Mouse (Mus musculus): ENCODE results near the gene Nt5c3. TPM values are rescaled to one million over a fixed set of nuclear protein-coding genes. Genes with fewer than 3 reads are reported as not detected.

Gene Nt5c3
- polyA plus RNA-seq, 1 experiment = 9.9 TPM

- no peak overlapping the region for H3K4me2 ChIP-seq (ENCODE audit: low read depth)
- no peaks in the 10 kb centered on the region for H3K36me3 ChIP-seq (ENCODE audit: control insufficient read depth, insufficient read depth)
- H3ac ChIP-seq (ENCODE audit: control insufficient read depth, insufficient read length) = no peak overlapping the region
- no peaks in the 10 kb centered on the region for H3K79me2 ChIP-seq (ENCODE audit: control insufficient read depth, insufficient read depth)
- H3K27me3 ChIP-seq (ENCODE audit: control insufficient read depth, insufficient read depth, insufficient read length) = no peaks in the 10 kb centered on the region
- no peak for TF ChIP-seq MYOD1 (IDR thresholded peaks at IDR 0.05; ENCODE audit: control insufficient read depth in 1 of 3, insufficient read length in 2 of 3, low read depth in 2 of 3)
- TF ChIP-seq TCF3 (IDR thresholded peaks at IDR 0.05; ENCODE audit: insufficient read length, low read depth) = no peak
- TF ChIP-seq MAX (IDR thresholded peaks at IDR 0.05; ENCODE audit: low read depth) = no peak
- TF ChIP-seq POLR2A (IDR thresholded peaks at IDR 0.05; ENCODE audit: insufficient read length, low read depth) = no peak
- TF ChIP-seq USF1 (IDR thresholded peaks at IDR 0.05; ENCODE audit: low read depth) = no peak
- no peak for TF ChIP-seq E2F4 (IDR thresholded peaks at IDR 0.05; ENCODE audit: insufficient read depth)
- TF ChIP-seq POLR2AphosphoS2 (IDR thresholded peaks at IDR 0.05; ENCODE audit: insufficient read length, low read depth) = no peak
- no peak for TF ChIP-seq CEBPB (IDR thresholded peaks at IDR 0.05; ENCODE audit: insufficient read depth, poor library complexity, severe bottlenecking)
- TF ChIP-seq SRF (IDR thresholded peaks at IDR 0.05; ENCODE audit: control insufficient read depth, insufficient read length, low read depth) = no peak
- TF ChIP-seq MYOG (IDR thresholded peaks at IDR 0.05; ENCODE audit: control insufficient read depth in 1 of 3, insufficient read depth in 1 of 3, insufficient read length in 2 of 3, low read depth in 2 of 3) = no peak
- H3K4me3 ChIP-seq = no peak overlapping the region
These were observed 33.0 kb downstream of the Nt5c3 start for GRCm38 (mm10) chr6:56890762-56891161.

DNA sequence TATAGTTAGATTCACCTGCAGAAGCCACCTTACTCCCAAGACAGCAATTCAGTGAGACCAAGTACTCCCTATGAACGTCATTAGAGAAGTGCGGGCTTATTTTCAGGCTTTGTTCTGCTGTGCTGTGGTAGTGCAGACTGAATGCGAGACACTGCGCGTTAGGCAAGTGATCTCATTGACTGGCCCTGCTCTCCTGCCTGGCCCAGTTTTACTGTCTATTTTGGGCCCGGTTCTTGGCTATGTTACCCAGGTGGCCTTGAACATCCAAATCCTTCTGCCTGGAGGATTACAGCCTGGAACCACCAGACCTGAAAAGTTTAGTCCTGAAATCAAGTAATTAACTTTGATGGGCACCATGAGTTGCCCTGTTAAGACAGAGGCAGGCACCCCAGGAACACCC lies 35.2 kb downstream of the Nt5c3 start:
- no peaks in the 10 kb centered on the region for H3K27me3 ChIP-seq (ENCODE audit: control insufficient read depth, insufficient read depth, insufficient read length)
- H3K4me2 ChIP-seq (ENCODE audit: low read depth) = no peak overlapping the region
- H3K36me3 ChIP-seq (ENCODE audit: control insufficient read depth, insufficient read depth) = peaks cover 13% of the 10 kb centered on the region
- no peak for TF ChIP-seq USF1 (IDR thresholded peaks at IDR 0.05; ENCODE audit: low read depth)
- no peak for TF ChIP-seq SRF (IDR thresholded peaks at IDR 0.05; ENCODE audit: control insufficient read depth, insufficient read length, low read depth)
- no peak for TF ChIP-seq REST (IDR thresholded peaks at IDR 0.05; ENCODE audit: insufficient read depth, insufficient read length)
- TF ChIP-seq E2F4 (IDR thresholded peaks at IDR 0.05; ENCODE audit: insufficient read depth) = no peak
- TF ChIP-seq TCF12 (IDR thresholded peaks at IDR 0.05; ENCODE audit: insufficient read depth, poor library complexity, severe bottlenecking) = no peak
- no peak for TF ChIP-seq MAX (IDR thresholded peaks at IDR 0.05; ENCODE audit: low read depth)
- H3K79me2 ChIP-seq (ENCODE audit: control insufficient read depth, insufficient read depth) = no peaks in the 10 kb centered on the region
- H3ac ChIP-seq (ENCODE audit: control insufficient read depth, insufficient read length) = no peak overlapping the region
- no peak overlapping the region for H3K4me3 ChIP-seq

- H3ac ChIP-seq (ENCODE audit: control insufficient read depth, insufficient read length) = no peak overlapping the region
- H3K27me3 ChIP-seq (ENCODE audit: control insufficient read depth, insufficient read depth, insufficient read length) = no peaks in the 10 kb centered on the region
- no peaks in the 10 kb centered on the region for H3K79me2 ChIP-seq (ENCODE audit: control insufficient read depth, insufficient read depth)
- no peak for TF ChIP-seq SRF (IDR thresholded peaks at IDR 0.05; ENCODE audit: control insufficient read depth, insufficient read length, low read depth)
- TF ChIP-seq MAX (IDR thresholded peaks at IDR 0.05; ENCODE audit: low read depth) = no peak
- no peak for TF ChIP-seq CEBPB (IDR thresholded peaks at IDR 0.05; ENCODE audit: insufficient read depth, poor library complexity, severe bottlenecking)
- TF ChIP-seq POLR2AphosphoS2 (IDR thresholded peaks at IDR 0.05; ENCODE audit: insufficient read length, low read depth) = no peak
- TF ChIP-seq POLR2A (IDR thresholded peaks at IDR 0.05; ENCODE audit: insufficient read length, low read depth) = no peak
- no peak overlapping the region for H3K4me2 ChIP-seq (ENCODE audit: low read depth)
- peaks cover 23% of the 10 kb centered on the region for H3K36me3 ChIP-seq (ENCODE audit: control insufficient read depth, insufficient read depth)
- H3K4me3 ChIP-seq = no peak overlapping the region
These were observed 44.3 kb downstream of the Nt5c3 start for GRCm38 (mm10) chr6:56879352-56879955.

DNA sequence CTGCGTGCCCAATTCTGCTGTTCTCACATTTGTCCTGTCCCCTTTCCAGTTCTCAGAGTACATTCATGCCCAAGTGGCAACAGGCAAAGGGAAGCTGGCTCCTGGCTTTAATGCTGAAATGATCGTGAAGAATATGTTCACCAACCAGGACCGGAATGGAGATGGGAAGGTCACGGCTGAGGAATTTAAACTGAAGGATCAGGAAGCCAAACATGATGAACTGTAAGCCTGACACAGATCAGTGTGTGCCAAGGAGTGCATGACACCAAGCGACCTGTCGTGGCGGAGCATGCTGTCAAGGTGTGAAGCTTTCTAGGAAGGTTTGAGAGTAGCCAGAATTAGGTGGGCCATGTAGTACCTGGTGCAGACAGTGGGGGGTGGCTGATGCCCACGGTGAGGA lies 45.7 kb downstream of the Nt5c3 start:
- Histone ChIP-seq H3K27me3 (ENCODE audit: control insufficient read depth, insufficient read depth, insufficient read length) (no peaks in the 10 kb centered on the region), H3K36me3 (ENCODE audit: control insufficient read depth, insufficient read depth) (peaks cover 12% of the 10 kb centered on the region), H3ac (ENCODE audit: control insufficient read depth, insufficient read length) (no peak overlapping the region), H3K79me2 (ENCODE audit: control insufficient read depth, insufficient read depth) (no peaks in the 10 kb centered on the region), H3K4me2 (ENCODE audit: low read depth) (no peak overlapping the region), H3K4me3 (no peak overlapping the region)
- TF ChIP-seq USF1 (IDR thresholded peaks at IDR 0.05; ENCODE audit: low read depth) (no peak), MAX (IDR thresholded peaks at IDR 0.05; ENCODE audit: low read depth) (no peak), E2F4 (IDR thresholded peaks at IDR 0.05; ENCODE audit: insufficient read depth) (no peak), TCF12 (IDR thresholded peaks at IDR 0.05; ENCODE audit: insufficient read depth, poor library complexity, severe bottlenecking) (no peak), REST (IDR thresholded peaks at IDR 0.05; ENCODE audit: insufficient read depth, insufficient read length) (no peak), TCF3 (IDR thresholded peaks at IDR 0.05; ENCODE audit: insufficient read length, low read depth) (no peak), POLR2AphosphoS2 (IDR thresholded peaks at IDR 0.05; ENCODE audit: insufficient read length, low read depth) (no peak), CEBPB (IDR thresholded peaks at IDR 0.05; ENCODE audit: insufficient read depth, poor library complexity, severe bottlenecking) (no peak), POLR2A (IDR thresholded peaks at IDR 0.05; ENCODE audit: insufficient read length, low read depth) (no peak), SRF (IDR thresholded peaks at IDR 0.05; ENCODE audit: control insufficient read depth, insufficient read length, low read depth) (no peak), MYOD1 (IDR thresholded peaks at IDR 0.05; ENCODE audit: control insufficient read depth in 1 of 3, insufficient read length in 2 of 3, low read depth in 2 of 3) (no peak), MYOG (IDR thresholded peaks at IDR 0.05; ENCODE audit: control insufficient read depth in 1 of 3, insufficient read depth in 1 of 3, insufficient read length in 2 of 3, low read depth in 2 of 3) (no peak)

GRCm38 (mm10) chr6:56876870-56877269 lies 46.9 kb downstream of the Nt5c3 start:
- no peak overlapping the region for H3K4me2 ChIP-seq (ENCODE audit: low read depth)
- H3ac ChIP-seq (ENCODE audit: control insufficient read depth, insufficient read length) = no peak overlapping the region
- TF ChIP-seq TCF12 (IDR thresholded peaks at IDR 0.05; ENCODE audit: insufficient read depth, poor library complexity, severe bottlenecking) (no peak), POLR2A (IDR thresholded peaks at IDR 0.05; ENCODE audit: insufficient read length, low read depth) (no peak), E2F4 (IDR thresholded peaks at IDR 0.05; ENCODE audit: insufficient read depth) (no peak), MAX (IDR thresholded peaks at IDR 0.05; ENCODE audit: low read depth) (no peak), USF1 (IDR thresholded peaks at IDR 0.05; ENCODE audit: low read depth) (no peak), SRF (IDR thresholded peaks at IDR 0.05; ENCODE audit: control insufficient read depth, insufficient read length, low read depth) (no peak), POLR2AphosphoS2 (IDR thresholded peaks at IDR 0.05; ENCODE audit: insufficient read length, low read depth) (no peak), MYOD1 (IDR thresholded peaks at IDR 0.05; ENCODE audit: control insufficient read depth in 1 of 3, insufficient read length in 2 of 3, low read depth in 2 of 3) (no peak), REST (IDR thresholded peaks at IDR 0.05; ENCODE audit: insufficient read depth, insufficient read length) (no peak), MYOG (IDR thresholded peaks at IDR 0.05; ENCODE audit: control insufficient read depth in 1 of 3, insufficient read depth in 1 of 3, insufficient read length in 2 of 3, low read depth in 2 of 3) (no peak)
- no peaks in the 10 kb centered on the region for H3K27me3 ChIP-seq (ENCODE audit: control insufficient read depth, insufficient read depth, insufficient read length)
- H3K79me2 ChIP-seq (ENCODE audit: control insufficient read depth, insufficient read depth) = no peaks in the 10 kb centered on the region
- H3K4me3 ChIP-seq = no peak overlapping the region
- peaks cover 7% of the 10 kb centered on the region for H3K36me3 ChIP-seq (ENCODE audit: control insufficient read depth, insufficient read depth)
